Mouse (Mus musculus) telencephalon, adult 2 months (tissue): ENCODE data around the gene Piezo1.
A peak's percentile ranks its signal among the peaks of the same experiment; 100 is the strongest.

ENCODE experiments used
- DNase-seq: peaks from one replicate; pipeline ENCODE4 v3.0.0-alpha.2; 2011; ENCODE audit warnings: low read depth, low spot score

The Piezo1 gene

DNA sequence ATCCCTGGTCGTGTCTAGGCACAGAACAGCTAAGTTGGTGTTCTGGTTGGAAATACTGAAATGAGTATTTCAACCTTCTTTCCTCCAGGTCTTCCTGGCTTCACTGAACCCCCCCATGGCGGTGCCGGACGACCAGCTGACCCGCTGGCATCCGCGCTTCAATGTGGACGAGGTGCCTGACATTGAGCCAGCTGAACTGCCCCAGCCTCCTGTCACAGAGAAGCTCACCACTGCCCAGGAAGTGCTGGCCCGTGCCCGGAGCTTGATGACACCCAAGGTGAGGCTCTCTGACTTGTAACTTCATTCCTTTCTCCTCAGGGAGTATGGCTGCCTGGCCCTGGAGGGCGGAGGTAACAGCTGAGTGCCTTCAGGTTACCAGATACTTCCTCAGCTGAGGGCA is 20.0 kb upstream of the Piezo1 start:
- DNase-seq = no peak

DNA sequence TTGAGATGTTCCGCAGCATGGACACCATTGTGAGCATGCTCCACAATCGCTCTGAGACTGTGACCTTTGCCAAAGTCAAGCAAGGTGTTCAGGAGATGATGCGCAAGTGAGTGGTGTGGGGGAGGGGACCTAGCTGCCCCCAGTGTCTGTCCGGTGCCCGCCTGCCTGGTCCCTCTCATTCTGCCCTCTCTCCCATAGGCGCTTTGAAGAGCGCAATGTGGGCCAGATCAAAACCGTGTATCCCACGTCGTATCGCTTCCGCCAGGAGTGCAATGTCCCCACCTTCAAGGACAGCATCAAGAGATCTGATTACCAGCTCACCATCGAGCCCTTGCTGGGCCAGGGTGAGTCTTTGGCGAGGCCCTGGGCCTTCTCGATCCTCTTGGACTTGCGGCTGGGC is 18.9 kb upstream of the Piezo1 start:
- DNase-seq = no peak

DNA sequence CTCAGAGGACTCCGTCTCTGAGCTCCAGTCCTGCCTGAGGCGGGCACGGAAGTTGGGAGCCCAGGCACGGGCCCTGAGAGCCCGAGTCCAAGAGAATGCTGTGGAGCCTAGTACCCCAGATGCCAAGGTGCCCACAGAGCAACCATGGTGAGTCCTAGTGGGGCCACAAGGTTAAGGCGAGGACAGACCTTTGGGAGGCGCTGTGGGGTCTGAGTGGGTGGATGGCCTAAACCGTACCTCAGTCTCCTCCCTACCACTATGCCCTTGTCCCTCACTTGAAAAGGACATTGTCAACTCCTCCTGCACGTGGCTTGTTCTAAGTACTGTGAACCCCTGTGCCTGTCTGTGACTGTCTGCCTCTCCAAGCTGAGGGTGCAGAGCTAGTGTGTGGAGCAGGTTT is 18.2 kb upstream of the Piezo1 start:
- DNase-seq = no peak

DNA sequence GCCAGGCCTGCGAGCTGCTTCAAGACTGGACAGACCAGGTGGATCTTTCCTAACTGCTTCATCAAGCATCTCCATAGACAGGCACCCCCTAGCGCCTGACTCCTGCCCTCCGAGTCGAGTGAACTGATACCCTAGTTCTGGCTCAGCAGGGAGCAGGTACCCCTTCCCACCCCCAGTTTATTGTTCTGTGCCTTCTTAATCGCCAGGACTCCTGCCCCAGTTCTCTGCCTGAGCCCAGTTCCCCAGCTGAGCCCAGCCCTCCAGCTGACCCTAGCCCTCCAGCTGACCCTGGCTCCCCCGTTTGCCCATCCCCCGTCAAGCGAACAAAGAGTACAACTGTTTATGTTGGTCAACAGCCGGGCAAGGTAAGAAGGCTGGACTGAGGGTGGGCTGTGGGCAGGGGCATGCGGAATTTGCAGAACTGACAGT is 17.8 kb upstream of the Piezo1 start:
- no peak for DNase-seq

DNA sequence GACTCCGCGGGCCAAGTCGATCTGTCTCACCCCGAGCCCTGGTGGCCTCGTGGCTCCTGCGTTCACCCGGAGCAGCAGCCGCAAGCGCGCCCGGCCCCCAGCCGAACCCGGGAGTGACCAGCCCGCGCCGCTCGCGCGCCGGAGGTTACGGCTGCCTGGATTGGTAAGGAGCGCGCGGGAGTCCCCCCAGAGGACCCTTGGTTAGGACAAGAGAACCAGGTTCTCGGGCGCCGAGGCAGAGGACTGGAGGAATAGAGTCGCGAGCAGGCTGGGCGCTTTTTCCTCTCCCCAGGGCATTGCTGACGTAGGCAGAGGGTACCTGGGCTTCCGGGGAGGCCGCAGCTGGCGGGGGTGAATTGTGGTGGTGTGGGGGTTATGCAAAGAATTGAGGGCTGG is 17.0 kb upstream of the Piezo1 start:
- DNase-seq = no peak

DNA sequence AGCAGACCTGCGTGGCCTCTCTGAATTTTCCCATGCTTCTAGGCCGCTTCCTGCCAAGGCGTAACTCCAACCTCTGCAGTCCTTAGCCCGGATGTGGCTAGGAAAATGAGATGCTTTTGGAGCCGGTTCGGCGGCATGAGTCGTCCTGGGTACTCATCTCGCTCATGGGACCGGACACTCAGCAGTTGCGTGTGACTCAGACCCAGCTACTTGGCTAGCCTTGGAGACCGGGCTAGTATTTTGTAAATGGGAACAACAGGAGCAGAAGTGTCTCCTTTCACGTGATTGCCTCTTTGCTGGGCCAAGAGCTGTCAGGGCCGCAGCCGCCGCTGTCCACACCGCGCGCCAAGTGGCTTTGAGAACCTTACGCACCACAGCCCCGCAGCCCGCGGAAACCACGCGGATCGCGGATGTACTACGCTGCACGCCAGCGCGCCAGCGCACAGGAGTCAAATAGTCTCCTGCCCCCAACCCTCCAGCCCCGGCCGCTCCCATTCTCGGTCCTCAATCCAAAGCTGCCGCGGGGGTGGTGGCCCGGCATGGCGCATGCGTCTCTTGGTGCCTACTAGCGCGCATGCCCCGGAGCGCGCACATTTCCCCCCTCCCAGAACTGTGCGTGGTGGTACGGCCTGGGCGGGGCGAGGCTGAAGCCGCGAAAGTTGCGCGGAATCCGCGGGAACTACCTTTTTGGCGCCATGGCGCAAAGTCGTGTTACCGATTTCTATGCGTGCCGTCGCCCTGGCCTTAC is 16.4 kb upstream of the Piezo1 start, which contains the start of gene Cdt1:
Gene Cdt1, plus strand, starts transcription at position 655 of the 748 bp plus-strand sequence.
- peak; percentile 92 for DNase-seq

DNA sequence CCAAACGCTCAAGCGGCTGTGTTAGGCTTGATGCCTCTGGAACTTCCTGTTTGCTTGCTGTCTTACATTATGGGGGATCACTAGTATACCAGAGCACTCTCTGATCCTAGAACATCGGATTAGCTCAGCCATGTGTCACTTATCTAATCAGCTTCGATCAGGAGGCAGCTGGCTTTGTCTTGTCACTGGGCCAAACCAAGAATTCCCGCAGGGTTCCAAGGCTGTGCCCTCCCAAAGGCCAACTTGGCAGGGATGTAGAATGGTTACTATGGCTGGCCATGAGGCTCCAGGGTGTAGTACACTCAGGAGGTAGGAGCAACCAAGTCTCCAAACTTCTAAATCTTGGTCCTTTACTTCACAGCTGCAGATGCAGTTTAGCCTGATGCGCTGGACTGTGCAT is 15.6 kb upstream of the Piezo1 start:
- DNase-seq = no peak

DNA sequence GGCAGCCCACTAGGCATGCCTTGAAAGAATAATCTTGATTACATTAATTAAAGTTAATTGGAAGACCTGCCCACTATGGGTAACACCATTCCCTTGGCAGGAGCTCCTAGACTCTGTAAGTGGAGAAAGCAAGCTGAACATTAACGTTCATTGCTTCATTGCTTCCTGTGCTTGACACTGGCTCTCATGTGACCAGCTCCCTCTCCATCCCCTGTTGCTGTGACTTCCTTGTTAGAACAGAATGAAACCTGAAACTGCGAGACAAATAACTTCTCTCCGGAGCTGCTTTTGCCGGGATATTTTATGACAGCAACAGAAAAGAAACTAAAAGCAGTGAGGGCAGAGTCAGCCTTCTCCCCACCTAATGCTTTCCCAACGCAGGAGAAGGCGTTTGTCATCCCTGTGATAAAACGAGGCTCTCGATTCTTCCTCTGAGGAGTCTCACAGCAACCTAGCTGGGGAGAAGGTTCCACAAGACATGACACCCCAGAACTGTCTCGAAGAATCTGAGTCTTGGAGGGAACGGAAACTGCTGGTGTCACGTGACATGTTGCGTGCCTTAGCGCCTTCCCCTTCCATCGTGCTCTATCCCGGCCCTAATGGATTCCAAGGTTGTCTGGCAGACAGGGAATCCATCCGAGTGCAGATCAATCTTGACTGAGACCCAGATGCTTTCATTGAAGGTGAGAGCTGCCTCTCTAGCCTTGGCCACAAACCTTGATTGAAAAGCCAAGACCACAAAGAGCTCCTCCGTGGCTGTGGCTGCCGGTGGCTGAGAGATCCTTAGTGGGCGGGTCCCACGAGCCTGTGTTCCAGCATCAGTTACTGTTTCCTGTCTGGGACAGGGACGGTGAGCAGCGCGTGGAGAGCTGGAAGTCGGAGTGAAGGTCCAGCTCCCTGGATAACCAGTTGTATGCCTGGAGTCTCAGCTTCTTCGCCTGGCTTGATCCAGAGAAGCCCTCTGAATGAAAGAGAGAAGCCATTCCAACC is 13.5 kb upstream of the Piezo1 start:
- DNase-seq = no peak

DNA sequence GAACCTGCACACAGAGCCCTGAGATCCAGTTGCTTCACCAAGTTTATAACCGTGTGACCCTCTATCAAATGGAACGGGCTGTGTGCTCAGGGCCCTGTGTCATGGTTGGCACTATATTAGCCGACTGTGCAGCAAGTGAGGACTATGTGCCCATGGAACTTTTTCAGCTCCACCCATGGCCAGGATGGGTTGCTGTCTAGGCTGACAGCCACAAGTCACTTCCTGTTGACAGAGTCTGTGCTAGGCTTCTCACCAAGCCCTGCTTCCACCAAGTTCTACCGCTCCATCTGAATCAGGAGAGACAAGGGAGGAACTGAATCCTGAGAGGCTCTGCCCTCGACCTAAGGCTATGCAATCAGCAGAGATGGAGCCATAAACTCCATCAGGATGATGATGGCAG is 10.1 kb upstream of the Piezo1 start:
- DNase-seq = no peak

DNA sequence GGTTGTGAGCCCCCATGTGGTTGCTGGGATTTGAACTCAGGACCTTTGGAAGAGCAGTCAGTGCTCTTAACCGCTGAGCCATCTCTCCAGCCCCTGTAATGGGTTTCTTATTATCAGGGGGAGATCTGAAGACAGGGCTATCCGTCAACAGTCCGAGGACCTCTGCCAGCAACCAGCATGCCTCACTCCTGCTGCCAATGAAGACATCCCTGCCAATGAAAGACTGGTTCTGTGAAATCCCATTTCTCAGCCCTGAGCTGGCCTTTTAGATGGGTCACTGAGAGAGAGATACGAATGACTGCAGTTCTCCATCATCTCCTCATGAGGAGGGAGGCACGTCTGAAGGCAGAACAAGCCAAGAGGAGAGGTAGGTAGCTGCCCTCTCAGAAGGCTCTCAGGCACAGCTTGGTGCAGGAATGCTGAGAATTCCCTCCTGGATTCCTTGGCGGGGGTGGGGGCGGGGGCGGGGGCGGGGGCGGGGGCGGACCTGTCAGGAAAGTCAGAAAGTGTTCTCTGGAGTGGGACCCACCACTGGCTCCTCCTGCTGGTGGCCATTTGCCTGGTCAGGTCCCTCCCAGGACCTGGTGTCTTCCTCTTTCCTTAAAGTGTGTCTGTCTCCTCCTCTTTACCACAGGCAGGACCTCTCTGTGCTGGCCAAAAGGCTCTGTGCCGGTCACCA is 7.7 kb upstream of the Piezo1 start:
- DNase-seq = no peak

DNA sequence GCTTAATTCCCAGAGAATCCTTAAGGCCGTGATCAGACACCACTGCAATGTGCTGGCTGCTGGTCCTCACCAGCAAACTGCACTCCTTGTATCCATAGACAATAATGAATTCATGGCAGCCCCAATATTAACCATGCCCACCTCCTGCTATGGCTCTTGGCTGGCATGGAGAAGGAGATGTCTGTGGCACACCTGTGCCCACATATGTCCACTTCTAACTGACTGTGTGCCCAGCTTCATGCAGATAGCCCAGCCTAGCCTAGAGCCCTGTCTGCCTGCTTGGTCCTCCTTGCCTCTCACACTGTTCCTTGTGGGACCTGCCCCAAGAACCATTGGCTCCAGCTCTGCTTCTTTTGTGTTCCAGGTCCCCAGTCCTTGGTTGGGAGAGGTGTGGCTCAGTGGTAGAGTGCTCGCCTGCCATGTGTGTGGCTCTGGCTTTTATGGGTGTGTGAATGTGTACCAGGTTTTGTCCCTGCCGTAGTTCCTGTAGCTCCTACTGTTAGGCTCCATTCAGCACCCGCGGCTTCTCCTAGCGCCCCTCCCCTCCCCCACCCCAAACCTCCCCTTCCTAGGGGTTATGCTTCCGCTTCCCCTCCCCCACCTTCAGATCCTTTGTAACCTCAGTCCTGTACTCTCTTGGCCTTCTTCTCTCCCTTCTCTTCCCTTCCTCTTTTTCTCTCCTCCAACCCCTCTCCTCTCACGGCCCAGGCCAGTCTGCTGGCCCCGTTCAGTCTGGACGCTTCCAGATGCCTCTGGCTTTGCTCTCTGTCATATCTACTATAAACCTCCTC is 6.3 kb upstream of the Piezo1 start:
- DNase-seq = no peak

DNA sequence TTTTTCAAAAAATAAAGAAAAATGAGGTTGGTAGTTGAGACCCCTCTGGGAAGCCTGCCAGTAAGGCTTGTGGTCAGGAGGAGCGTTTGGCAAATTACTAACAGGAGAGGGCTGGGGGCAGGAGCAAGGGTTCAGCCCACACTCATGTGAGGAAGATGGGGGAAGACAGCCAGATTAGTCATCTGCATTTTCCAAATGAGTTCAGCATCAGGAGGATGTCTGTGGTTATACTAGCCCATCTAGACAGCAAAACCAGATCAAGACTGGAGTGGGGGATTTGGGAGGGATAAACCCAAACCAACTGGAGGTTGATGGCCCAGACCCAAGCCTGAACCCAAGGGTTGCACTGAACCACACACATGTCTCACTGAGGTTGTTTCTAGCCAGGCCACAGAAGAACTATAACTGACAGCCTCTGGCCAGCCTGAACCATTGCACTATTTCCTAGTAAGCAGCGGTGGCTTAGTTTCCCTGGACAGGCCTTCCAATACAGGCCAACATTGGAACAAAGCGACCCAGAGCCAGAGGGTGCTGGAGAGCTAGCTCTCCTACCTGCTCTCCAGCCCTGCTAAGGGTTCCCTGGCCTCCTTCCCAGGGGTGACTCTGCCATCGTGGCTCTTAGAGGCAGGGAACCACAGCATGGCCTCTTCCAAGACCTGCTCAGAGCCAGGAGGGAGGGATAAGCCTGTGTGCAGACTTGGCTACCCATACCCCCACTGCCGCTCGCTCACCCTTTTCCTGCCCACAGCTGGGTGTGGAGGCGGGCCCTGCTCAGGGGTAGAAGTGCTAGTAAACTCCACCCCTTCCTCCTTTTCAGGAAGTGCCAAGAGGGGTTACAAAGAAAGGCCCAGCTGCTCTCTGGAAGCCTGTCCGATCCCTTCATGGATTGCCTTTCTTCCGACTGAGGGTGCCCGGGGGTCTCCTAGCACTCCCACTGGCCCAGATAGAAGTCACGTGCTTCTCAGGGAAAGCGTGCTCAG is 5.2 kb upstream of the Piezo1 start:
- no peak for DNase-seq

DNA sequence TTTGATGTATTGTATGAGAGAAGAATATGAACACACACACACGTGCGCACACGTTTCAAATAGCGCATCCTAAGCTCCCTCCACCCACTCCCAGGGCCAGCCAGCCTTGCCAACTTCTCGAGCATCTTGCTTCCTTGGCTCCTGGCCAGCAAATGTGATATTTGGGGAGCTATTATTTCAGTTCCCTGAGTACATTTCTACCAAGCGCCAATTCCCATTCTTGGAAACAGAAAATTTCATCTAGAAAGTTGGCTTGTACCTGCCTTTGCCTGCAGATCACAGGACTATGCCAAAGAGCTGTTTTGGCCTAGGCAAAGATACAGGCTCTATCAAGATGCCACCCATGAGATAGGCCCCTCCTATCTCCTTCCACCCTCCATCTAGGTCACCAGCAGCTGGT is 3.7 kb upstream of the Piezo1 start:
- peak; percentile 91 for DNase-seq

DNA sequence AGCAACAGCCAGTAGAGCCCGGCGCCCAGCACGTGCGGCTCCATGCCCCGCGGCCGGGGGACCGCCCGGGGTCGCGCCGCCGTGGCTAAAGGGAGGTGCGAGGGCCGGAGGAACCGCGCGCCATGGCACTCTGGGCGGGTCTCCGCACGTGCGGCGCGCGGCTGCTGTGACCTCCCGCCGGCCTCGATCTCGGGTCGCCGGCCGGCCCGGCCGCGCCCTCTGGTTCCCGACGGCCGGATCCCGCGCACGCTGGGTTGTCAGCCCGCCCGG is 199 bp downstream of the Piezo1 start:
- DNase-seq = no peak

DNA sequence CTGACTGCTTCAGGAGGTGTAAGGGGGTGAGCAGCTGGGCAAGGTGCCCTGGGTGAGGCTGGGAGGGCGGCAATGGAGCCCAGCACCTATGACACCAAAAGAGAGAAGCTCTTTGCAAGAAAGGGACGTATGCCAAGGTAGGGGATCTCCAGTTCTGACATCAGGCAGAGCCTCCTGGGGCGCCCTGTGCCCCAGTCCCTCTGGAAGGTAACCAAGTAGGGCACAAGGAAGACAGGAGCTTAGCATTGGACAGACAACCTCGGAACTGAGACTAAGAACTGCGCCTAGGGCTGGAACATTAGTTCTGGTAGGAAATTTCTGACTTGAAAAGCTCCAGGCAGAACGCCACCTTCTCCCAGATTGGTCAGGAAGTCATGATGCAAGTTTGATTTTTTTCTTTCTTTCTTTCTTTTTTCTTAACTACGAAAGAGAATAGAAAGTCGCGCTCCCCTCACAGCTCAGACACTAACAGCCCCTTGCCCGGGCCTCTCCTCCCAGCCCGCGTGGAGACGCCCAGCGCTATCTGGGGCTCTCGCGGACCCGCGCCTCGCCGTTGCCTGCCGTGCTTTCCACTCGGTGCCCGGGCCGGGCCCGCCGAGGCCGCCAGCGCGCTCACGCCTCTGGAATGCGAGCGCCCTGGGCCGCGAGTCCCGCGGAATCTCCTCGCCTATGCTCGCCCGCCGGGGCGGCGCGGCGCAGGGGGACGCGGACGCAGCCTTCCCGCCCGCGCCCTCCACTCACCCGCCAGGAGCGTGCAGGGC is 715 bp downstream of the Piezo1 start:
- DNase-seq = no peak

DNA sequence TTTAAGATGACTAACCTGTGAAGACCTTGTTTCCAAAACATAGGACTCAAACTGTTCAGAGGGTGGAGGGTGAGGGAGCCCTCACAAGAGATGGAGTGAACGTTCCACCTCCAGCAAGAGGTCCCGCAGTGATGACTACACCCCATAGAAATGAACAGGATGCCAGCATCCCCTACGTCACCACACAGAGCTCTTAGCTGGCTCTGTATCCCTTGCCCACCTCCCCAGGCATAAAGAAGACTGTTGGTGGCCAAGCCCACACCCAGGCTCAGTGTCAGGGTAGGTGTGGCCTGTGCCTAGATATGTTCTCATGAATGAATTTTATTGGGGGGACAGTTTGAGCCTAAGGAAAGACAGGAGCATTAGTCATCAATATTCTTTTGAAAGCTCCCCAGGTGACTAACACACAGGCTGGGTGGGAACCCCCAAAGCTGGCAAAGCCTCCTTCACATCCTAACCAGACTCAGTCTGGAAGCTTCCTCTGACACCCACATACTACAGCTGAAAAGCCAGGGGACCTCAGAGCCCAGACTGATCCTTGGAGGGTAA is 2.2 kb downstream of the Piezo1 start:
- DNase-seq = no peak

DNA sequence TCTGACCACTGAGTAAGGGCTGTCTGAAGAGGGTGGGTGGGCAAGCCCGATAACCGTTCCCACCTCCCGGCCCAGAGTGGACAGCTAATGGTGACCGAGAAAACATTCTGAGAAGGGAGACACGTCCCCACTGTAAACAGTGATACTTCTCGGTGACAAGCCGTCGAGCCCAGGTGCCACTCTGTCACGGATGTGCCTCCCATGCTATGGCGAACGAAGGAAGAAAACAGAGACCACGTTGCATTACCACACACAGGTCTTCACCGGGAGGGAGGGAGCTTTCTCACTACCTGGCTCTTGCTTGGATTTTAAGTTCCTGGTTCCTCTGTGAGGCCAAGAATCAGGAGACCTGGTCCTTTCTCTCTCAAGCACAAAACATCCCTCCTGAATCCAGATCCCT is 2.8 kb downstream of the Piezo1 start:
- DNase-seq = no peak

DNA sequence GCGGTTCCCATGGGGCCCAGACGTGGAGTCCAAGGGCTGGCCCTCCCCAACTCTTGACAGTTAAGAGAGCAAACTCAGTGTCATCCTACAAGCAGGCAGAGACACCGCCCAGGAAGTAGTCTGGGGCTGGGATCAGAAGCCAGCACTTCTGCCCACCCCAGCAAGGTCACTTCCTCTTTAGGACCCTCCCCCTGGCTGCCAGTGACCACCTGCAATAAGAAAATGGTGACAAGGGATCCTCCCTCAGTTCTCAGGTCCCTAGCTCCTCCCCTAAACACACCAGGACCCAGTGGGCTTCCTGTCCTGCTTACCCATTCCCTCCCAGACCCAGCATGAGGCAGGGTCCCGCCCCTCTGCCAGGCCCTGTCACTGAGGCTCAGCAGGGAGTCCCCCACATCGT is 3.3 kb downstream of the Piezo1 start:
- no peak for DNase-seq

DNA sequence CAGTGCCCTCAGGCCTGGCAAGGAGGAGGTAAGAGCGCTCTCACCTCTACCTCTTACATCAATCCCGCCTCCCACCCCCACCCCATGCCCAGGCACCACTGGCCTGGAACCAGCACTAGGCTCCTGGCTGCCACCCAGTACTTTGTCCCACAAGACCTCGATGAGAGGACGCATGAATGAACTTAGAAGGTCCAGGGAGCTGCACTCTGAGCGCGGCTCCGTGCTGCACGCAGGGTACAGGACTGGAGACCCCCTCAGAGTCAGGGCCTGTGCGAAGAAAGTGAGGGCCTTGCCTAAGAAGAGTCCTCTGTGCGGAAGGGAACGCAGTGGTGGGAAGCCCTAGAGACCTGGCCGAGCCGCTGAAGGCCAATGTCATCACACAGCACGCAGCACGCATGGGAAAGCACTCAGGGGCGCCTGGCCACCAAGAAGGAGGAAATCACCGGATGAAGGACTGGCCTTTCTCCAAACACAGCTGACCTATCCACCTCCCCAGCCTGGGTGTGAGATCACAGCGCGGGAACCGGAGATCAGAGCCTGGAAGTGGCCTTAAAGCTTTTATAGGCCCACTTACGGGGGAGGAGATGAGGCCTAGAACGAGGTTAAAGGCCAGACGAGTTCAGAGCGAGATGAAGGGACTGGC is 4.2 kb downstream of the Piezo1 start:
- no peak for DNase-seq
